Mouse (Mus musculus) forebrain, embryonic 12.5 days (tissue): ENCODE measurements around the gene Lmo7. TPM values are rescaled to one million over a fixed set of nuclear protein-coding genes. Genes with fewer than 3 reads are reported as not detected.

Experiments used
- ATAC-seq: fragments of 200-750 bp; cut with Nextera tagmentation; 2 replicates; pipeline ENCODE4 v1.8.0; 2017; ENCODE audit warnings: moderate TSS enrichment; ENCODE audit not compliant: low FRiP score
- H3K27ac ChIP-seq: fragments of 300-500 bp; sonication (generic); 2 replicates; pipeline ENCODE4 v1.5.1; 2016; ENCODE audit warnings: mild to moderate bottlenecking
- H3K27me3 ChIP-seq: fragments of 300-500 bp; sonication (generic); 2 replicates; pipeline ENCODE4 v1.6.1; 2016; ENCODE audit warnings: mild to moderate bottlenecking
- H3K36me3 ChIP-seq: fragments of 300-500 bp; sonication (generic); replicated peaks from 2 replicates; pipeline ENCODE4 v1.6.1; 2016; ENCODE audit warnings: mild to moderate bottlenecking
- H3K4me1 ChIP-seq: fragments of 300-500 bp; sonication (generic); 2 replicates; pipeline ENCODE4 v1.6.1; 2016
- H3K4me2 ChIP-seq: fragments of 300-500 bp; sonication (generic); 2 replicates; pipeline ENCODE4 v1.6.1; 2016; ENCODE audit warnings: mild to moderate bottlenecking, moderate library complexity
- H3K4me3 ChIP-seq: fragments of 300-500 bp; sonication (generic); replicated peaks from 2 replicates; pipeline ENCODE4 v1.5.1; 2016; ENCODE audit warnings: mild to moderate bottlenecking
- H3K9ac ChIP-seq: fragments of 300-500 bp; sonication (generic); 2 replicates; pipeline ENCODE4 v1.6.1; 2016; ENCODE audit warnings: mild to moderate bottlenecking
- H3K9me3 ChIP-seq: fragments of 300-500 bp; sonication (generic); 2 replicates; pipeline ENCODE4 v1.6.1; 2016
- WGBS: fragments of 180-500 bp; shearing (Covaris S2); methylation state at CpG from one replicate; pipeline ENCODE4 v1.1.7; 2016; 5-methylcytosine and 5-hydroxymethylcytosine counted together
- polyA plus RNA-seq: library from polyadenylated mRNA; unstranded; fragments of >200 nt; fragmentation: Nextera tagmentation; extraction: Ambion mirVana; gene quantifications from 2 replicates; pipeline ENCODE4 v1.2.1, GENCODE M21; 2016

The Lmo7 gene
- polyA plus RNA-seq, 1 experiment from 2014 or later = 2.3 TPM

- Histone ChIP-seq H3K4me2 (no peak overlapping the region), H3K9me3 (no peaks in the 10 kb centered on the region), H3K4me3 (no peak overlapping the region), H3K4me1 (no peaks in the 10 kb centered on the region), H3K27me3 (no peaks in the 10 kb centered on the region), H3K36me3 (no peaks in the 10 kb centered on the region), H3K9ac (no peak overlapping the region), H3K27ac (no peak overlapping the region)
- ATAC-seq = no peak
- WGBS = 83% methylated on average over 7 of the region's 7 CpGs
Measured at GRCm38 (mm10) chr14:101844467-101844866, 114.7 kb downstream of the Lmo7 start.

GRCm38 (mm10) chr14:101846097-101846882 is 116.5 kb downstream of the Lmo7 start:
- H3K9ac ChIP-seq = no peak overlapping the region
- no peak overlapping the region for H3K27ac ChIP-seq
- H3K36me3 ChIP-seq = no peaks in the 10 kb centered on the region
- no peaks in the 10 kb centered on the region for H3K27me3 ChIP-seq
- H3K9me3 ChIP-seq = no peaks in the 10 kb centered on the region
- no peak overlapping the region for H3K4me3 ChIP-seq
- ATAC-seq = no peak
- WGBS = 75% methylated on average over 8 of the region's 8 CpGs
- no peaks in the 10 kb centered on the region for H3K4me1 ChIP-seq
- H3K4me2 ChIP-seq = no peak overlapping the region

GRCm38 (mm10) chr14:101847520-101847919 is 117.8 kb downstream of the Lmo7 start:
- Histone ChIP-seq H3K4me2 (no peak overlapping the region), H3K36me3 (no peaks in the 10 kb centered on the region), H3K27ac (no peak overlapping the region), H3K4me1 (no peaks in the 10 kb centered on the region), H3K9ac (no peak overlapping the region), H3K4me3 (no peak overlapping the region), H3K9me3 (no peaks in the 10 kb centered on the region), H3K27me3 (no peaks in the 10 kb centered on the region)
- no peak for ATAC-seq
- WGBS = 92% methylated on average over 7 of the region's 7 CpGs

GRCm38 (mm10) chr14:101852584-101853195 is 122.9 kb downstream of the Lmo7 start:
- Histone ChIP-seq H3K4me2 (no peak overlapping the region), H3K9me3 (no peaks in the 10 kb centered on the region)
- ATAC-seq = no peak

GRCm38 (mm10) chr14:101853207-101853606 is 123.5 kb downstream of the Lmo7 start:
- Histone ChIP-seq H3K9me3 (no peaks in the 10 kb centered on the region), H3K4me3 (no peak overlapping the region), H3K4me1 (no peaks in the 10 kb centered on the region), H3K9ac (no peak overlapping the region), H3K27ac (no peak overlapping the region), H3K27me3 (no peaks in the 10 kb centered on the region), H3K36me3 (no peaks in the 10 kb centered on the region), H3K4me2 (no peak overlapping the region)
- no peak for ATAC-seq
- 98% methylated on average over 1 of the region's 1 CpGs for WGBS

More at GRCm38 (mm10) chr14:101852584-101853195, 122.9 kb downstream of the Lmo7 start:
- Histone ChIP-seq H3K27ac (no peak overlapping the region), H3K4me1 (no peaks in the 10 kb centered on the region), H3K4me3 (no peak overlapping the region), H3K9ac (no peak overlapping the region), H3K36me3 (no peaks in the 10 kb centered on the region), H3K27me3 (no peaks in the 10 kb centered on the region)
- WGBS = 86% methylated on average over 6 of the region's 6 CpGs

GRCm38 (mm10) chr14:101853722-101854121 is 124.0 kb downstream of the Lmo7 start:
- no peaks in the 10 kb centered on the region for H3K4me1 ChIP-seq

GRCm38 (mm10) chr14:101854226-101854625 is 124.5 kb downstream of the Lmo7 start:
- no peak overlapping the region for H3K9ac ChIP-seq
- no peak overlapping the region for H3K4me2 ChIP-seq
- no peak overlapping the region for H3K27ac ChIP-seq
- no peaks in the 10 kb centered on the region for H3K36me3 ChIP-seq
- ATAC-seq = no peak
- H3K27me3 ChIP-seq = no peaks in the 10 kb centered on the region
- H3K4me1 ChIP-seq = no peaks in the 10 kb centered on the region
- H3K4me3 ChIP-seq = no peak overlapping the region
- 88% methylated on average over 3 of the region's 3 CpGs for whole genome bisulfite sequencing
- no peaks in the 10 kb centered on the region for H3K9me3 ChIP-seq

More at GRCm38 (mm10) chr14:101853722-101854121, 124.0 kb downstream of the Lmo7 start:
- ATAC-seq = no peak
- H3K9ac ChIP-seq = no peak overlapping the region
- H3K4me3 ChIP-seq = no peak overlapping the region
- no peak overlapping the region for H3K4me2 ChIP-seq
- H3K36me3 ChIP-seq = no peaks in the 10 kb centered on the region
- no peak overlapping the region for H3K27ac ChIP-seq
- WGBS = 76% methylated on average over 4 of the region's 4 CpGs
- no peaks in the 10 kb centered on the region for H3K9me3 ChIP-seq
- no peaks in the 10 kb centered on the region for H3K27me3 ChIP-seq

GRCm38 (mm10) chr14:101859305-101859886 is 129.6 kb downstream of the Lmo7 start:
- Histone ChIP-seq H3K9ac (no peak overlapping the region), H3K9me3 (no peaks in the 10 kb centered on the region), H3K4me1 (no peaks in the 10 kb centered on the region), H3K27me3 (no peaks in the 10 kb centered on the region), H3K4me2 (no peak overlapping the region), H3K36me3 (no peaks in the 10 kb centered on the region), H3K4me3 (no peak overlapping the region), H3K27ac (no peak overlapping the region)
- no peak for ATAC-seq
- 60% methylated on average over 8 of the region's 8 CpGs for WGBS

GRCm38 (mm10) chr14:101862088-101862487 is 132.3 kb downstream of the Lmo7 start:
- no peak overlapping the region for H3K9ac ChIP-seq
- 75% methylated on average over 3 of the region's 3 CpGs for WGBS

GRCm38 (mm10) chr14:101867071-101867733 is 137.4 kb downstream of the Lmo7 start:
- Histone ChIP-seq H3K9me3 (no peaks in the 10 kb centered on the region), H3K36me3 (no peaks in the 10 kb centered on the region), H3K4me3 (no peak overlapping the region), H3K4me2 (no peak overlapping the region), H3K4me1 (no peaks in the 10 kb centered on the region), H3K27me3 (no peaks in the 10 kb centered on the region), H3K27ac (no peak overlapping the region), H3K9ac (no peak overlapping the region)
- 47% methylated on average over 9 of the region's 10 CpGs for WGBS
- ATAC-seq = no peak

More at GRCm38 (mm10) chr14:101862088-101862487, 132.3 kb downstream of the Lmo7 start:
- H3K4me3 ChIP-seq = no peak overlapping the region
- H3K27ac ChIP-seq = no peak overlapping the region
- no peak for ATAC-seq
- no peaks in the 10 kb centered on the region for H3K27me3 ChIP-seq
- no peak overlapping the region for H3K4me2 ChIP-seq
- H3K9me3 ChIP-seq = no peaks in the 10 kb centered on the region
- H3K4me1 ChIP-seq = no peaks in the 10 kb centered on the region
- no peaks in the 10 kb centered on the region for H3K36me3 ChIP-seq

GRCm38 (mm10) chr14:101869145-101869544 is 139.4 kb downstream of the Lmo7 start:
- Histone ChIP-seq H3K4me1 (no peaks in the 10 kb centered on the region), H3K4me3 (no peak overlapping the region), H3K27ac (no peak overlapping the region), H3K36me3 (no peaks in the 10 kb centered on the region), H3K4me2 (no peak overlapping the region), H3K27me3 (no peaks in the 10 kb centered on the region), H3K9me3 (no peaks in the 10 kb centered on the region), H3K9ac (no peak overlapping the region)
- 81% methylated on average over 6 of the region's 6 CpGs for WGBS
- no peak for ATAC-seq

- no peak overlapping the region for H3K4me3 ChIP-seq
- 82% methylated on average over 4 of the region's 4 CpGs for WGBS
- H3K27me3 ChIP-seq = no peaks in the 10 kb centered on the region
- H3K9ac ChIP-seq = no peak overlapping the region
- H3K4me1 ChIP-seq = no peaks in the 10 kb centered on the region
- ATAC-seq = no peak
- no peak overlapping the region for H3K27ac ChIP-seq
- no peaks in the 10 kb centered on the region for H3K9me3 ChIP-seq
- H3K36me3 ChIP-seq = no peaks in the 10 kb centered on the region
- no peak overlapping the region for H3K4me2 ChIP-seq
Measured at GRCm38 (mm10) chr14:101869661-101870060, 139.9 kb downstream of the Lmo7 start.
